Mouse (Mus musculus) urinary bladder, postnatal 25 days (tissue): ENCODE results near the gene Olfr1477.
"Not testable (repeated sequence)": the region's sequence is repeated elsewhere in the genome, so short reads cannot be mapped to it uniquely, and the experiment has no call there.

Experiments
- DNase-seq: peaks from one replicate; pipeline ENCODE4 v3.0.0; 2022; ENCODE audit warnings: low spot score

Gene Olfr1477

DNA sequence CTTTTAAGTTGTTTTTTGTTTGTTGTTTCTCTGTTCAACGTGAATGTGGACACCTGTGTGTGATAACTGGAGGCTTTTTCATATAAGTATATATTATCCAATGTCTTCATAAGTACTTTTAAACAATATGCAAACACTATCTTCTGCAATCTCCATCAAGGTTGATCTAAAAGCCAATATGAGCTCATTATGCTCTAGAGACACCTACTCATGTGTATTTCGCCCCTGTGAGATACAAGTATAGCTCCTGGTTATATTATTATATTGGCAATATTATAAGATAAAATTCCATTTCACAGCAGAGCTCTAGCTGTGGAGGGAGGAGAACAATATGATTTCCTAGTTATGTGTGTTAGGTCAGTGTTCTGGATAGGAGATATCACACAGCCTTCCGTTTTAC lies at the start of gene Olfr1477:
Gene Olfr1477, plus strand, starts transcription at position 301 of the 400 bp plus-strand sequence.
- DNase-seq = no peak

- no peak for DNase-seq
Measured at GRCm38 (mm10) chr19:13455986-13456385, 44.4 kb upstream of the Olfr1477 start, which contains the start of gene Olfr1472. TSS of gene Olfr1472 (minus strand) at chr19:13456086.

GRCm38 (mm10) chr19:13469265-13469664 lies 31.1 kb upstream of the Olfr1477 start, which contains the start of gene Olfr1474:
TSS of gene Olfr1474 (plus strand) at chr19:13469565.
- DNase-seq = not testable (repeated sequence)

- DNase-seq = no peak
Measured at GRCm38 (mm10) chr19:13480096-13480495, 20.2 kb upstream of the Olfr1477 start, which contains the start of gene Olfr1475. TSS of gene Olfr1475 (minus strand) at chr19:13480196.

DNA sequence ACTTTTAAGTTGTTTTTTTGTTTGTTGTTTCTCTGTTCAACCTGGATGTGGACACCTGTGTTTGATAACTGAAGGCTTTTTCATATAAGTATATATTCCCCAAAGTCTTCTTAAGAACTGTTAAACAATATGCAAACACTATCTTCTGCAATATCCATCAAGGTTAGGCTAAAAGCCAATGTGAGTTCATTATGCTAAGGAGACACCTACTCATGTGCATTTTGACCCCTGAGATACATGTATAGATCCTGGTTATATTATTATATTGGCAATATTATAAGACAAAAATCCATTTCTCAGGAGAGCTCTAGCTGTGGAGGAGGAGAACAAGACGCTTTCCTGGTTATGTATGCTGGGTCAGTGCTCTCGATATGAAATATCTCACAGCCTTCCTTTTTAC lies 27.3 kb downstream of the Olfr1477 start, which contains the start of gene Olfr1480:
Gene Olfr1480, plus strand, starts transcription at position 301 of the 400 bp plus-strand sequence.
- DNase-seq = no peak
